Mouse (Mus musculus) skeletal muscle tissue, adult 2 months (tissue): ENCODE results near the gene Ldlrap1.
A peak's percentile ranks its signal among the peaks of the same experiment; 100 is the strongest.

Experiments
- DNase-seq: peaks from one replicate; pipeline ENCODE4 v3.0.0-alpha.2; 2012; ENCODE audit warnings: low read depth, low spot score

Gene Ldlrap1

GRCm38 (mm10) chr4:134713937-134714336 is 53.9 kb downstream of the Ldlrap1 start:
- peak; percentile 72 for DNase-seq

DNA sequence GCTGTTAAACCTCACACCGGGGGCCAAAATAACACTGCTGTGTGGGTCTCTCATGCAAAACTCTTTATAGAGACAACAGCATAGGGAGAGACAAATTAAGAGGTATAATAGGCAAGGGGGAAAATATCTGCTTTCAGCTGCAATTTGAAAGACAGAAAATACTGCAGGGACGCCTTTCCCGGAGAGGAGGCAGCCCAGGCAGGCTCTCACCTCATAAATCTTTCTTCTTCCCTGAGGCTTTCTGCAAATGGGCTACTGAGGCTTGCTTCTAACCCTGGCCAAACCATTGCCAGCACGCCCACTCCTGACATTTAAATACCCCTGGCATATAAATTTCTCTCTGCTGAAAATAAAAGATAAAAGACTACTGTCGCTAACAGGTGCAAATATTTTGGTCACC is 62.5 kb downstream of the Ldlrap1 start:
- no peak for DNase-seq

- no peak for DNase-seq
Measured at GRCm38 (mm10) chr4:134704590-134704989, 63.2 kb downstream of the Ldlrap1 start.

GRCm38 (mm10) chr4:134703835-134704546 is 63.8 kb downstream of the Ldlrap1 start, which contains the start of gene Man1c1:
TSS of gene Man1c1 (minus strand) at chr4:134704290.
- DNase-seq: peak; percentile 95

- DNase-seq: no peak
Measured at GRCm38 (mm10) chr4:134702981-134703834, 64.6 kb downstream of the Ldlrap1 start.

DNA sequence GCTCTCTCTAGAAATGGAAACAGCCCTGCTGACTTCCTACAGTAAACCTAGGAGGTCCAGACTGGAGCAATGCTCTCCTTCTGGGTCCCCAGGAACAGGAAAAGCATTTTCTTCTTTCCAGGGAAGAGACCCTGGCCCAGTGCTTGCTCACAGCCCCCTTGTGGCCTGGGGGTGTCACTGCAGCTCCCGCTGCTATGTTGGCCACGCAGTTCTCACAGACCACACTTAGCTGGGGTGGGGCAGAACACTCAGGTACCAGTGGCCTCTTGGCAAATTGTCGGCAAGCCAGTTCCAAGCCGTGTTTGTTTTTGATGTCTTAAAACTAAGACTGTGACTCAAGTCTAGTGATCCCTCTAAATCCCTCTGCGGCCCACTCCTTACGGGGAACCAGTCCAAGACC is 65.9 kb downstream of the Ldlrap1 start:
- peak; percentile 53 for DNase-seq

- no peak for DNase-seq
Measured at GRCm38 (mm10) chr4:134700911-134701310, 66.9 kb downstream of the Ldlrap1 start.

- DNase-seq: no peak
Measured at GRCm38 (mm10) chr4:134693202-134693940, 74.5 kb downstream of the Ldlrap1 start.

- no peak for DNase-seq
Measured at GRCm38 (mm10) chr4:134692388-134692787, 75.4 kb downstream of the Ldlrap1 start.
